ENCODE assay signal across 15 mouse cellular contexts in genomic region chr5:52712704-52713103, GRCm38 (mm10). TPM values are rescaled to one million over a fixed set of nuclear protein-coding genes. Genes with fewer than 3 reads are reported as not detected.
DNase-seq lines count a peak whose midpoint lies in the region; ATAC-seq lines count a peak whose summit lies in the region.
"Had no signal": no experiment of that assay in that cellular context is flagged by ENCODE, and none has a peak within 500 bp of the region (broad histone marks: within the 10 kb centered on the region; RNA-seq: fewer than 3 reads in every experiment).

No protein-coding gene starts in this region.

- peak overlapping the region; percentile 76 for H3K27ac ChIP-seq in liver, embryonic 15.5 days (replicated peaks)
- no peak overlapping the region for H3K27ac ChIP-seq in stomach, embryonic 16.5 days (ENCODE audit: low read length)
- no peak overlapping the region for H3K27ac ChIP-seq in forebrain, embryonic 15.5 days (replicated peaks)
- H3K27ac ChIP-seq: gastrocnemius, adult 2 months; heart, embryonic 10.5 days; midbrain, embryonic 12.5 days had no signal

- H3K4me1 ChIP-seq in liver, embryonic 15.5 days (replicated peaks) = peaks cover 25% of the 10 kb centered on the region
- H3K4me1 ChIP-seq in stomach, embryonic 16.5 days (ENCODE audit: control insufficient read depth, insufficient read depth, low read length) = no peaks in the 10 kb centered on the region
- H3K4me1 ChIP-seq in forebrain, embryonic 15.5 days = no peaks in the 10 kb centered on the region
- H3K4me1 ChIP-seq: heart, embryonic 10.5 days; midbrain, embryonic 12.5 days had no signal

- peak; percentile 90 for ATAC-seq in common myeloid progenitor, adult 5-6 weeks (replicated peaks; ENCODE audit: low read depth, poor library complexity, severe bottlenecking)
- ATAC-seq in liver, embryonic 15.5 days (ENCODE audit: insufficient read depth) = peak; percentile 100
- ATAC-seq in stomach, embryonic 16.5 days (ENCODE audit: insufficient read depth, low FRiP score) = peak; percentile 64; the same call in 1 of the 2 replicates
- ATAC-seq in forebrain, embryonic 15.5 days (replicated peaks) = no peak

- no peaks in the 10 kb centered on the region for H3K27me3 ChIP-seq in liver, embryonic 15.5 days
- no peaks in the 10 kb centered on the region for H3K27me3 ChIP-seq in stomach, embryonic 16.5 days (ENCODE audit: control insufficient read depth, insufficient read depth, low read length)
- no peaks in the 10 kb centered on the region for H3K27me3 ChIP-seq in forebrain, embryonic 15.5 days
- H3K27me3 ChIP-seq: midbrain, embryonic 12.5 days had no signal

- H3K9me3 ChIP-seq in liver, embryonic 15.5 days (replicated peaks) = no peaks in the 10 kb centered on the region
- H3K9me3 ChIP-seq in stomach, embryonic 16.5 days (replicated peaks; ENCODE audit: control insufficient read depth, low read length) = no peaks in the 10 kb centered on the region
- no peaks in the 10 kb centered on the region for H3K9me3 ChIP-seq in forebrain, embryonic 15.5 days
- H3K9me3 ChIP-seq: heart, embryonic 10.5 days; midbrain, embryonic 12.5 days had no signal

- peak; percentile 42 for DNase-seq in spleen, adult 12 weeks (ENCODE audit: low spot score)
- DNase-seq in spleen, adult 18-20 months = no peak
- DNase-seq in lung, postnatal 36 days = no peak
- no peak for DNase-seq in thymus, adult 18-20 months
- DNase-seq: cerebellum, postnatal 14 days; gastrocnemius, adult 2 months; heart, postnatal 36 days; kidney, postnatal 14 days; right cerebral cortex, postnatal 25 days had no signal

- H3K4me2 ChIP-seq in liver, embryonic 15.5 days = peak overlapping the region; percentile 60
- H3K4me2 ChIP-seq in stomach, embryonic 16.5 days (ENCODE audit: low read depth, low read length) = no peak overlapping the region
- no peak overlapping the region for H3K4me2 ChIP-seq in forebrain, embryonic 15.5 days (replicated peaks)
- H3K4me2 ChIP-seq: midbrain, embryonic 12.5 days had no signal

- no peaks in the 10 kb centered on the region for H3K36me3 ChIP-seq in liver, embryonic 15.5 days (replicated peaks)
- no peaks in the 10 kb centered on the region for H3K36me3 ChIP-seq in stomach, embryonic 16.5 days (ENCODE audit: control insufficient read depth, insufficient read depth, low read length)
- H3K36me3 ChIP-seq in forebrain, embryonic 15.5 days = no peaks in the 10 kb centered on the region
- H3K36me3 ChIP-seq: heart, embryonic 10.5 days; midbrain, embryonic 12.5 days had no signal

- H3K9ac ChIP-seq in liver, embryonic 15.5 days = 0 out of 2 replicates have a peak overlapping the region, but pooled peaks have one; percentile 26
- no peak overlapping the region for H3K9ac ChIP-seq in stomach, embryonic 16.5 days (ENCODE audit: low read length)
- H3K9ac ChIP-seq in forebrain, embryonic 15.5 days (replicated peaks) = no peak overlapping the region
- H3K9ac ChIP-seq: midbrain, embryonic 12.5 days had no signal

- H3K4me3 ChIP-seq in liver, embryonic 15.5 days (replicated peaks) = peak overlapping the region; percentile 48
- no peak overlapping the region for H3K4me3 ChIP-seq in stomach, embryonic 16.5 days (replicated peaks; ENCODE audit: low read length)
- H3K4me3 ChIP-seq in forebrain, embryonic 15.5 days = no peak overlapping the region
- H3K4me3 ChIP-seq: gastrocnemius, adult 2 months; heart, embryonic 10.5 days; midbrain, embryonic 12.5 days had no signal

RNA-seq across cellular contexts. Expression of gene Pi4k2b, which starts 28.7 kb away (rescaled TPM):
- 19.6 and 23.7 TPM in 2 replicates for total RNA-seq in common myeloid progenitor, adult 5-6 weeks (2017)
- 16.3 and 17.3 TPM in 2 replicates for polyA plus RNA-seq in liver, embryonic 15.5 days (2015; fragmentation: Nextera tagmentation; extraction: Ambion mirVana)
- polyA plus RNA-seq in stomach, embryonic 16.5 days (2015; fragmentation: Nextera tagmentation; extraction: Ambion mirVana) = 20.5 and 22.5 TPM in 2 replicates
- polyA plus RNA-seq in forebrain, embryonic 15.5 days (2015; fragmentation: Nextera tagmentation; extraction: Ambion mirVana) = 5.4 and 5.8 TPM in 2 replicates

RNA-seq across cellular contexts. Expression of gene Sepsecs, which starts 43.2 kb away (rescaled TPM):
- 16.1 and 18.9 TPM in 2 replicates for total RNA-seq in common myeloid progenitor, adult 5-6 weeks (2017)
- 7.8 and 8.3 TPM in 2 replicates for polyA plus RNA-seq in liver, embryonic 15.5 days (2015; fragmentation: Nextera tagmentation; extraction: Ambion mirVana)
- polyA plus RNA-seq in stomach, embryonic 16.5 days (2015; fragmentation: Nextera tagmentation; extraction: Ambion mirVana) = 11.2 and 11.5 TPM in 2 replicates
- polyA plus RNA-seq in forebrain, embryonic 15.5 days (2015; fragmentation: Nextera tagmentation; extraction: Ambion mirVana) = 8.0 and 8.2 TPM in 2 replicates
